Mouse (Mus musculus) layer of hippocampus, adult 18-20 months (tissue): ENCODE data around the gene Tspan13. TPM values are rescaled to one million over a fixed set of nuclear protein-coding genes. Genes with fewer than 3 reads are reported as not detected.

ENCODE experiments used
- DNase-seq, 2 experiments: peaks; one replicate each; pipeline ENCODE4 v3.0.0; 2022; ENCODE audit warnings: low spot score in 2 of 2
- total RNA-seq, 2 experiments: library from RNA; stranded (reverse); gene quantifications; 2 replicates each; pipeline ENCODE4 v1.2.3; 2021

The Tspan13 gene
- total RNA-seq, 2 experiments from 2014 or later = 284 to 286 TPM

GRCm38 (mm10) chr12:35979625-35980024 is 62.7 kb downstream of the Tspan13 start:
- no peak for DNase-seq

DNA sequence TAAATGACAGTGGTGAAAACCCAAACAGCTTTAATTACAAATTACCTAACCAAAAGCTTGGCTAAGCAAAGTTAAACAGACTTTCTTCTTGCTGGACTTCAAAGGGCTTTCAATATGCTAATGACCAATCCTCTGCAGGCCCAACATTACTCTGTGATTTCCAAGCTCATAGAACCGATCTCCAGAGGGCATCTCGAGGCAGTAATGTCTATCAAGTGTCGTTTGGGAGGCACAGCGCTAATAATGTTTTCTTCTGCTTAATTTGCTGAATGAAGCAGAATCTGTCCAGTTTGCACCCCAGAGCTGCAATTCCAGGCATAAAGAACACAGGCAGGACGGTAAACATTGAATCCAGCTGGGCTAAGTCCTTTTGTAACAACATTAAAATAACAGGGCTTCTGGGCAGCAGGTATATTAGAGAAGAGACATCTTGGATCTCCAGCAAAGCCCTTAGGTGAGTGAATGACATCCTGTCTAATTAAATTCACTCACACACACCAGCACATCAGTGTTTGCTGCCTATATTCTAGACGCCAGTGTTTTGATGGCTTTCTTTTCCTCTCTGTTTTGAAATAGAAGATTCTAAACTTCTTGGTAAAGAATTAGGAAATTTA is 64.6 kb downstream of the Tspan13 start:
- no peak for DNase-seq

DNA sequence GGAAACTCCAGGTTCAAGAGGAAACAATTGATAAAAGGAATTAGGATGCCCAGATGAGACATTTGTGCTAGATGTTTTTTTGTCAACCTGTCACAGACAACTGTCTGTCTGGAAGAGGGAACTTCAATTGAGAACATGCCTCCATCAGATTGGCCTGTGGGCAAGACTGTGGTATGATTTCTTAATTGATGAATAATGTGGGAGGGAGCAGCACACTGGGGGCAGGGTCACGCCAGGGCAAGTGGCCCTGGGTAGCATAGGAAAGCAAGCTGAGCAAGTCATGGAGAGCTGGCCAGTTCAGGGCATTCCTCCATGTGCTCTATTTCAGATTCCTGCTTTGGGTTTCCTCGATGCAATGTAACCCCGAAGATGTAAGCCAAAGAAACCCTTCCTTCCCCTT is 66.4 kb downstream of the Tspan13 start:
- no peak for DNase-seq

GRCm38 (mm10) chr12:35966768-35967141 is 75.5 kb downstream of the Tspan13 start:
- DNase-seq = no peak

GRCm38 (mm10) chr12:35966098-35966767 is 76.1 kb downstream of the Tspan13 start:
- no peak for DNase-seq

Other genes with a start within 250 kb of the Tspan13 start
- not detected for gene Agr3, start 116.9 kb downstream of the Tspan13 start, total RNA-seq
- gene Agr2, start 49.6 kb downstream of the Tspan13 start, total RNA-seq = not detected
- gene Ankmy2, start 114.6 kb upstream of the Tspan13 start, total RNA-seq = 10 to 100 TPM; 54.3 to 55.3 TPM
- gene Bzw2, start 115.6 kb upstream of the Tspan13 start, total RNA-seq = 10 to 100 TPM; 55.1 to 55.8 TPM
- not detected for gene Lrrc72, start 210.9 kb upstream of the Tspan13 start, total RNA-seq